Mouse (Mus musculus) cerebellum, adult 2 months (tissue): Measurements from ENCODE around the gene Cyp4v3.

Source experiments
- CTCF ChIP-seq: fragments of 200-500 bp; IDR thresholded peaks from 2 replicates; pipeline ENCODE4 v1.5.1; 2011; ENCODE audit warnings: low read depth, mild to moderate bottlenecking, control low read depth, low read length, moderate library complexity, borderline replicate concordance; ENCODE audit not compliant: insufficient read depth
- POLR2A ChIP-seq: fragments of 200-500 bp; IDR thresholded peaks from 2 replicates; pipeline ENCODE4 v1.6.1; 2011; ENCODE audit warnings: low read length, control low read depth, borderline replicate concordance; ENCODE audit not compliant: insufficient read depth

- TF ChIP-seq CTCF (no peak), POLR2A (no peak)
These were observed 70.2 kb downstream of the Cyp4v3 start for GRCm38 (mm10) chr8:45262851-45263250.
